Mouse (Mus musculus): ENCODE data around the gene Cep112. TPM values are rescaled to one million over a fixed set of nuclear protein-coding genes. Genes with fewer than 3 reads are reported as not detected.

Cep112 gene
- polyA plus RNA-seq, 1 experiment, result 17.0 TPM

GRCm38 (mm10) chr11:108534014-108534413 lies 109.0 kb downstream of the Cep112 start:
- TF ChIP-seq POLR2A (IDR thresholded peaks at IDR 0.05; ENCODE audit: insufficient read depth, low read length) (no peak), CTCF (IDR thresholded peaks at IDR 0.05; ENCODE audit: low read depth, low read length) (no peak), EP300 (IDR thresholded peaks at IDR 0.05; ENCODE audit: insufficient read depth, low read depth, low read length) (no peak)
- Histone ChIP-seq H3K27me3 (ENCODE audit: control insufficient read depth, insufficient read depth, low read length, poor library complexity, severe bottlenecking) (no peaks in the 10 kb centered on the region), H3K36me3 (ENCODE audit: control insufficient read depth, insufficient read depth, low read length, poor library complexity, severe bottlenecking) (no peaks in the 10 kb centered on the region), H3K4me3 (ENCODE audit: low read depth, low read length) (no peak overlapping the region), H3K9me3 (replicated peaks; ENCODE audit: control insufficient read depth, insufficient read depth, low read length, poor library complexity, severe bottlenecking) (no peaks in the 10 kb centered on the region), H3K9ac (ENCODE audit: low read depth, poor library complexity, severe bottlenecking) (no peak overlapping the region), H3K4me1 (ENCODE audit: control insufficient read depth, insufficient read depth, low read length) (no peaks in the 10 kb centered on the region), H3K27ac (ENCODE audit: insufficient read depth, low read length) (no peak overlapping the region)

- H3K36me3 ChIP-seq (ENCODE audit: control insufficient read depth, insufficient read depth, low read length, poor library complexity, severe bottlenecking), result no peaks in the 10 kb centered on the region
- no peak overlapping the region for H3K4me3 ChIP-seq (ENCODE audit: low read depth, low read length)
- H3K27ac ChIP-seq (ENCODE audit: insufficient read depth, low read length), result no peak overlapping the region
- H3K27me3 ChIP-seq (ENCODE audit: control insufficient read depth, insufficient read depth, low read length, poor library complexity, severe bottlenecking), result no peaks in the 10 kb centered on the region
- no peaks in the 10 kb centered on the region for H3K4me1 ChIP-seq (ENCODE audit: control insufficient read depth, insufficient read depth, low read length)
- no peak overlapping the region for H3K9ac ChIP-seq (ENCODE audit: low read depth, poor library complexity, severe bottlenecking)
- H3K9me3 ChIP-seq (replicated peaks; ENCODE audit: control insufficient read depth, insufficient read depth, low read length, poor library complexity, severe bottlenecking), result no peaks in the 10 kb centered on the region
- TF ChIP-seq EP300 (IDR thresholded peaks at IDR 0.05; ENCODE audit: insufficient read depth, low read depth, low read length), result no peak
- TF ChIP-seq CTCF (IDR thresholded peaks at IDR 0.05; ENCODE audit: low read depth, low read length), result no peak
- no peak for TF ChIP-seq POLR2A (IDR thresholded peaks at IDR 0.05; ENCODE audit: insufficient read depth, low read length)
These were observed 128.1 kb downstream of the Cep112 start for GRCm38 (mm10) chr11:108552997-108553622.

- Histone ChIP-seq H3K4me1 (ENCODE audit: control insufficient read depth, insufficient read depth, low read length) (no peaks in the 10 kb centered on the region), H3K27me3 (ENCODE audit: control insufficient read depth, insufficient read depth, low read length, poor library complexity, severe bottlenecking) (no peaks in the 10 kb centered on the region), H3K36me3 (ENCODE audit: control insufficient read depth, insufficient read depth, low read length, poor library complexity, severe bottlenecking) (no peaks in the 10 kb centered on the region), H3K4me3 (ENCODE audit: low read depth, low read length) (no peak overlapping the region), H3K9me3 (replicated peaks; ENCODE audit: control insufficient read depth, insufficient read depth, low read length, poor library complexity, severe bottlenecking) (no peaks in the 10 kb centered on the region), H3K27ac (ENCODE audit: insufficient read depth, low read length) (no peak overlapping the region), H3K9ac (ENCODE audit: low read depth, poor library complexity, severe bottlenecking) (no peak overlapping the region)
- TF ChIP-seq EP300 (IDR thresholded peaks at IDR 0.05; ENCODE audit: insufficient read depth, low read depth, low read length) (no peak), POLR2A (IDR thresholded peaks at IDR 0.05; ENCODE audit: insufficient read depth, low read length) (no peak), CTCF (IDR thresholded peaks at IDR 0.05; ENCODE audit: low read depth, low read length) (no peak)
These were observed 128.9 kb downstream of the Cep112 start for GRCm38 (mm10) chr11:108553881-108554280.

- TF ChIP-seq EP300 (IDR thresholded peaks at IDR 0.05; ENCODE audit: insufficient read depth, low read depth, low read length), result no peak
- no peak for TF ChIP-seq POLR2A (IDR thresholded peaks at IDR 0.05; ENCODE audit: insufficient read depth, low read length)
- TF ChIP-seq CTCF (IDR thresholded peaks at IDR 0.05; ENCODE audit: low read depth, low read length), result no peak
- Histone ChIP-seq H3K27ac (ENCODE audit: insufficient read depth, low read length) (no peak overlapping the region), H3K27me3 (ENCODE audit: control insufficient read depth, insufficient read depth, low read length, poor library complexity, severe bottlenecking) (no peaks in the 10 kb centered on the region), H3K9ac (ENCODE audit: low read depth, poor library complexity, severe bottlenecking) (no peak overlapping the region), H3K4me1 (ENCODE audit: control insufficient read depth, insufficient read depth, low read length) (no peaks in the 10 kb centered on the region), H3K36me3 (ENCODE audit: control insufficient read depth, insufficient read depth, low read length, poor library complexity, severe bottlenecking) (no peaks in the 10 kb centered on the region), H3K9me3 (replicated peaks; ENCODE audit: control insufficient read depth, insufficient read depth, low read length, poor library complexity, severe bottlenecking) (no peaks in the 10 kb centered on the region), H3K4me3 (ENCODE audit: low read depth, low read length) (no peak overlapping the region)
These were observed 133.6 kb downstream of the Cep112 start for GRCm38 (mm10) chr11:108558544-108558943.

GRCm38 (mm10) chr11:108559506-108559905 lies 134.5 kb downstream of the Cep112 start:
- TF ChIP-seq EP300 (IDR thresholded peaks at IDR 0.05; ENCODE audit: insufficient read depth, low read depth, low read length) (no peak), POLR2A (IDR thresholded peaks at IDR 0.05; ENCODE audit: insufficient read depth, low read length) (no peak), CTCF (IDR thresholded peaks at IDR 0.05; ENCODE audit: low read depth, low read length) (no peak)
- Histone ChIP-seq H3K4me3 (ENCODE audit: low read depth, low read length) (no peak overlapping the region), H3K9ac (ENCODE audit: low read depth, poor library complexity, severe bottlenecking) (no peak overlapping the region), H3K9me3 (replicated peaks; ENCODE audit: control insufficient read depth, insufficient read depth, low read length, poor library complexity, severe bottlenecking) (no peaks in the 10 kb centered on the region), H3K27me3 (ENCODE audit: control insufficient read depth, insufficient read depth, low read length, poor library complexity, severe bottlenecking) (no peaks in the 10 kb centered on the region), H3K36me3 (ENCODE audit: control insufficient read depth, insufficient read depth, low read length, poor library complexity, severe bottlenecking) (no peaks in the 10 kb centered on the region), H3K27ac (ENCODE audit: insufficient read depth, low read length) (no peak overlapping the region), H3K4me1 (ENCODE audit: control insufficient read depth, insufficient read depth, low read length) (no peaks in the 10 kb centered on the region)

GRCm38 (mm10) chr11:108562076-108562475 lies 137.1 kb downstream of the Cep112 start:
- Histone ChIP-seq H3K27ac (ENCODE audit: insufficient read depth, low read length) (no peak overlapping the region), H3K9me3 (replicated peaks; ENCODE audit: control insufficient read depth, insufficient read depth, low read length, poor library complexity, severe bottlenecking) (no peaks in the 10 kb centered on the region), H3K4me3 (ENCODE audit: low read depth, low read length) (no peak overlapping the region), H3K27me3 (ENCODE audit: control insufficient read depth, insufficient read depth, low read length, poor library complexity, severe bottlenecking) (no peaks in the 10 kb centered on the region), H3K4me1 (ENCODE audit: control insufficient read depth, insufficient read depth, low read length) (no peaks in the 10 kb centered on the region), H3K9ac (ENCODE audit: low read depth, poor library complexity, severe bottlenecking) (no peak overlapping the region), H3K36me3 (ENCODE audit: control insufficient read depth, insufficient read depth, low read length, poor library complexity, severe bottlenecking) (no peaks in the 10 kb centered on the region)
- TF ChIP-seq EP300 (IDR thresholded peaks at IDR 0.05; ENCODE audit: insufficient read depth, low read depth, low read length) (no peak), CTCF (IDR thresholded peaks at IDR 0.05; ENCODE audit: low read depth, low read length) (no peak)

All from ES-Bruce4 (cell line).